Mouse (Mus musculus) Muller cell, postnatal 12 days (primary cell): ENCODE data around the gene Plin4.
"Not testable (repeated sequence)": the region's sequence is repeated elsewhere in the genome, so short reads cannot be mapped to it uniquely, and the experiment has no call there.

Source experiments
- DNase-seq: peaks from one replicate; pipeline ENCODE4 v3.0.0-alpha.2; 2015; ENCODE audit errors: inconsistent ontology term

Gene Plin4

DNA sequence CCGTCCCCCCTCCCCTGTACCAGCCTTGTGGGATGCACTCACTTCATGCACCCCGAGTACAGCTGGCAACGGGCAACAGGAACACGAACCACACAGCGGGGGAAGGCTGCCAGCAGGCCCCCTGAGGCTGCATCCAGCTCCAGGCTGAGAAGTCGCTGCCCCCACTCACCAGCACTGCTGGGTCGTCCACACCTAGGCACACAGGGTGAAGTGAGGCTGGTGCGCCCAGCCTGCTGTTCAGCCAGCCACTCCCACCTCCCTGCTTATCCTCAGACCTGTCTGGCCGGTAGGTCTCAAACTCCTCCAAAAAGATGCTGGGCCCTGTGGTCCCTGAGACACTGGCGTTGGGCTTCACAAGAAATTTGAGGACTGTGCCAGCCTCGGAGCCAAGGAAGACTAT is 16.6 kb upstream of the Plin4 start:
- DNase-seq = no peak

DNA sequence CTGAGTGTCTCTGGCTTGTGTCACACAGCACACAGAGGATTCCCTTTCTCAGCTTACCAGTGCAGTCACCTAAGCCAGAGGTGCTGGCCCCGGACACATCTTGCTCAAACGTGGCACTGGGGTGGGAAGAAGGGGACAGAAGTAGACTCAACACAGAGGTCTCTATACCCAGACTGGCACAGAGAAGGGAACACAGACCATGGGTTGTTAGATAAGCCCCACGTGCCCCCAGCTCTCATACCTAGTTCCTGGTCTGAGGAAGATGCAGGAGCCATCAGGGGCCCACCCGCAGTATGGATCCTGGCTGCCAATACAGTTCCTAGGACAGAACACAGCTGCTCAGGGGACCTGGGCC is 15.7 kb upstream of the Plin4 start:
- DNase-seq = no peak

DNA sequence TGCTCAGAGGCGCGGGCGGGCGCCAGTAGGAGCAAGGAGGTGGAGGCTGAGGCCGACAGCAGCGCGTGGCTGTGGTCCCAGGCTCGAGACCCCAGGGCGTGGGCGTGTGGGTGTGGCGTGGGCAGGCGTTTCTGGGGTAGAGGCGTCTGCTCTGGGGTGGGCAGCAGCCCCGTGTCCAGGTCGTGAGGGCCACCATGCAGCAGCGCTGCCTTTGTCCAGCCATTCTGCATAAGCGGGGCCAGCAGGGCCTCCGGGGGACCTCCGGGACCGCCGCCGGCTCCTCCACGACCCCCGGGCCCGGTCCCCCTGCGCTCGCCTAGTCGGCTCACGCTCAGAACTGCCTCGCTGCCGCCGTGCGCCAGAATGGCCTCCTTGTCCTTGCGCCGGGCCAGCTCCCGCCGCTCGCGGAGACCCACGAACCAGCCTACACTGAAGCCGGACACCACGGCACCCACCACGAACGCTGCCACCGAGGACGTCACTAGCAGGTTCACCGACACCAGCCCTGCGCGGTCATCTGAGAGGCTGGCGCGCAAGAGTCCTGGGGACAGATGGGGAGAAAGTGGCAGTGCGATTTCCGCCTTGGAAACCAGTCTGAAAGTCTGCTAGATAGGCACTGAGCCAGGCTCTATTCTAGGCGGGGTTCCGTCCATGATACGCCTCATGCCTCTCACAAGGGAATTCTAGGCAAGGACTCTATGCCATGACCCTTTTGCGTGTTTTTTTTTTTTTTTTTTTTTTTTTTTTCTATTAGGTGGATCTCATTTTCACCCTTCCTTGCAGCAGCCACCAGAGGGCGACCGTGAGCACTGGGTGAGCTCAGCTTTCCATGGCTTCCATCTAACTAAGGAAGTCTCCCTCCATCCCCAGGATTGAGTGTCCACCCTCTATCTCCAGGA is 15.0 kb upstream of the Plin4 start:
- DNase-seq = peak; percentile 48

DNA sequence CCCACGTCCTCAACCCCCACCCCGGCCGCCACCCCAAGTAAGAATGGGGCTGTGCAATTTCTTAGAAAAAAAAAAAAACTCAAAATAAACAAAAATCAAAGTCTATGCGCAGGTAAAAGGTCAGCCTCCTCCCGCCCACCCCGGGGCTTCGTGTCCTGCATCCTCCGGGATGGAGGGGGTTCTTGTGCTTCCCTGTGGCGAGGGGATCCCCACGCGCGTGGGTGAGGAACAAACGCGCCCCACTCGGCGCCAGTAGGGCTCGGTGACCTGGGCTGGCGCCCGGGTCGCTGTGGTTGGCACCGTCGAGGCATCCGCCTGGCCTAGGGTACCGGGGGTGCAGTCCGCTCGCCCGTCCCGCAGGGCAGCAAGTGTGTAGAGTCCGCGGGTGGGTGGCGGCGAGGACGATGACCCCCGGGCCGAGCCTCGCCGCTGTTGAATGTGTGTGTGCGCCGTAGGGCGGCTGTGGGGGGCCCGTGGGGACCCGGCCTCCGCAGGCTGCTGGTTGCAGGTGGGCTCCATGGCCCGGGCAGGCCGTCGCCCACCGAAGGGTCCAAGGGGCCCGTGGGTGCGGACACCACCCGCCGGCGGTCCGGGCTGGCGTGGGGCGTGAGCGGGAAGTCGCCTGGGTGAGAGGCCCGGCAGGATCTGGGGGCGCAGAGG is 14.2 kb upstream of the Plin4 start:
- DNase-seq = no peak

DNA sequence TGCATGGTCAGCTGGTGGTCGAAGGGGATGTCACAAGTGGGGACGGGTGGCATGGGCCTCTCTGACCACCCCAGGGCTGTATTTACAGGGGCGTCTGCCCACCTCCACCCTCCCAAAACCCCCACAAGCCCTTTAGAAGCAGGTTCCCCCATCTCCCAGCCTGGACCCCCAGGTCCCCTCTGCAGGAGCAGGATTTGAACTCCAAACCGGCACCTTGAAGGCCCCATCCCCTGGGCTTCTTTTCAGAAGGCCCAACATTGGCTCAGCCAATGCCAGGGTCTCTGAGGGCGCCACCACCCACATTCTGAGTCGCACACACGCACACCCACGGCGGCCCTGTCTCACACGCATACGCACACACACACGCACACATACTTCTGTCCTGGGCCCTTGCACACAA is 13.6 kb upstream of the Plin4 start:
- no peak for DNase-seq

DNA sequence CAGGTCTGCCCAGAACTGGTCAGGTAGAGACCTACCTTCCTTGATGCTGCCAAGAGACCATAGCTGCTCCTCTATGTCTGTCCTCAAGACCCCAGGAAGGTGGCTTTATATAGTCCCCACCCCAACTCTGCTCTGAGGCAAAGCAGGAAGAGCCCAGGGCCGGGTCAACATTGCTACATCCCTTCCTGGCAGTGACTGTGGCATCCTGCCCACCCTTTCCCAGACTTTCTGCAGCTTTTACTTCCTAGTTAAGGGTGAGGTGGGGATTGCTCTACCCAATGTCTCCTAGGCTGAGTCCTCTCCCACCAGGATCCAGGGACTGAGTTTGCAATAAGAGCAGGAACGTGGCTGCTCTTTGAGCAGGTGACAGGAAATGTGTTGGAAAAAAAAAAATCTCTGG is 12.2 kb upstream of the Plin4 start, which contains the start of gene Lrg1:
Gene Lrg1 (minus strand): TSS at position 176 of the 400 bp plus-strand sequence.
- DNase-seq = no peak

DNA sequence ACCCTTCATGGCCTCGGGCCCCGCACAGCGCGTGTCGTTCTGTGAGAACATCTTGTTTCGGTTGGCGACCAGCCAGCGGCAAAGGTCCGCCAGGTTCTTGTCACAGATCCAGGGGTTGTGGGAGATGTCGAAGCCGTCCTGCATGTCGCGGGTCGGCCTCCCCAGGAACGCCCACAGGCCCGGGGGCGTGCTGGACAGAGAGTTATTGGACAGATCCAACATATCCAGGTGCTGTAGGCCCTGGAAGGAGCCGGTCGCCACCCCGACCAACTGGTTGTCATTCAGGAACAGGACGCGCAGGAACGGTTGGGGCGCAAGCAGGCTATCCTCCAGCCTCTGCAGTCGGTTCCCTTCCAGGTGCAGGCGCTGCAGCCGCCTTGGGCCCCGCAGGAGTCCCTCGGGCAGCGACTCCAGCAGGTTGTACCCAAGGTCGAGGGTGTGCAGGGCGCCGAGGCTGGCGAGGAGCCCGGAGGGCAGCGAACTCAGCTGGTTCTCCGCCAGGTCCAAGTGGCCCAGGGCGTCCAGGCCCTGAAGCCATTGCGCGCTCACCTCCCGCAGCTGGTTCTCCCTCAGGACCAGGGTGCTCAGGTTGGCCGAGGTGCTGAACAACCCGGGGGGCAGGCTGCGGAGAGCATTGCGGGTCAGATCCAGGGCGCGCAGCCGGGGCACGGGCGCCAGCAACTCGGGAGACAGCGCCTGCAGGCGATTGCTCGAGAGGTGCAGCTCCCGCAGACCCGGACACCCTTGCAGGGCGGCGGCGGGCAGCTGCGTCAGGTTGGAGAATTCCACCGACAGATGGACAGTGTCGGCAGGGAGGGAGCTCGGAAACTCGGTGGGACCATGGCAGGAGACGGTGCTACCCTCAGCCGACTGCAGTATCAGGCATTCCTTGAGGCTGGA is 10.6 kb upstream of the Plin4 start:
- peak; percentile 31 for DNase-seq

DNA sequence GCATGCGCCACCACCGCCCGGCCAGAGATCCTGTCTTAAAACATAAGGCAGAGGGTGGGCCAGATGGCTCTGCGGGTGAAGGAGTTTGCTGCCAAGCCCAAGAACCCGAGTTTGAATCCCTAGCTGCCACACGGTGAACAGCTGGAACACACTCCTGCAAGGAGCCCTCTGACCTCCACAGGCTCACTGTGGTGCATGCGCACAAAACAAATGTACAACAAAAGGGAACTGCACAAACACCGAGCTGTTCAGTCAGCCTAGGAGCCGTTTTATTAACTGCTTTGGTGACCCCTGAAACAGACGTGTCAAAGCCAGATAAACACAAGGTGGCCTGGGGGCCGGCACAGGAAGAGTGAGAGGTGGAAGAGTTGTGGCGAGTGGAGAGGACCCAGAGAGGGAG is 9.8 kb upstream of the Plin4 start:
- DNase-seq = no peak

DNA sequence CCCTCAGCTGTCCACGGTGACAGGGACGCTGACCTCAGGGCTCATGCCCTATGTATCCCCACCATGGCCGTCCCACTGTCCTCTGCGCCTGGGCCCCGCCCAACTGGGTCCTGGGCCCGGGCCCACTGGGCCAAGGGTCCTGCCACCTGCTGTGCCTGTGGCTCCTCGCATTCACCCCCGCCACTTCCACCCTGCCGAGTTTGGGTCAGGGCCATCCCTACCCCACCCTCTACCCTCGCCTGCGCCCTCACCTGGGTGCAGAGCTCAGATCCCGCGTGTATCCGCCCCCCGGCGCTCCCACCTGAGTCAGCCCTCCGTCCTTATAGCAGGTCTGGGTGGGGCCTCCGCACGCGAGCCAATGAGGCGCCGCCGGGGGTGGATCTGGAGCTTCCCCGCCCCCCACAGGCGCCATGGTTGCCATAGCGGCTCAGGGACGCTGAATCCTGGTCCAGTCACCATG is 7.7 kb upstream of the Plin4 start, which contains the start of gene Plin5:
Gene Plin5 (minus strand): TSS at position 346 of the 460 bp plus-strand sequence.
- DNase-seq = peak; percentile 74

DNA sequence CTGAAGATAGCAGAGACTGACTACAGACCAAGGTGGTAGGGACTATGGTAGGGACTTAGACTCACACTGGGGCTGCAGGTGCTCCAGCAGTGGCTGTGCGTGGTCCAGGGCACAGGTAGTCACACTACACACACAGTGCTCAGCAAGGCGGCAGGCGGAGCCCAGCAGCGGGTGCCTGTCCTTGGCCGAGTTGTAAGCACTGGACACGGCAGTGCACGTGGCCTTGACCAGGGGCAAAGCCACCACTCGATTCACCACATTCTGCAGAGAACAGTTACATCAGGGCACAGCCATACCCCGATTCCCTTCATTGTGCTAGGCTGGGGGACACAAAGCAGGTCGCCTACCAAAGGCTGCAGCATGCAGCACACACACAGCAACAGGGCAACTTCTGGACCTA is 6.6 kb upstream of the Plin4 start:
- DNase-seq = no peak

DNA sequence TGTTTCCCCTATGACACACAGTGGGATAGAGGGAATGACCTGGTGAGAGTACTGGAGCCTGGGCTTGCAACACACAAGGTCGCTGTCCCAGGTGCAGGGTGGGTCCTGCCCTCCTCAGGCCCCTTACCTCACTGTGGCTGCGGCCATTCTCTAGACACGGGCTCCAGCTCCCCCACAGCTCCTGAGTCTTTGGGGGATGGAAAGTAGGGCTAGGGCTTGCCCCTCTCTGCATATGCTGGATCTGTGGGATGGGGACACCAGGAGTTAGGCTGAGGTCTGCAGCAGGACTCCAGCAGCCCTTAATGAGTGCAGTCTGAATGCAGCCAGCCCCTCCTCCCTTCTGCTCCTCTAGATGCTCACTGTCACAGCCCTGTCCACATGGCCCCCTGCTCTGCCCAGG is 3.1 kb upstream of the Plin4 start:
- DNase-seq = no peak

DNA sequence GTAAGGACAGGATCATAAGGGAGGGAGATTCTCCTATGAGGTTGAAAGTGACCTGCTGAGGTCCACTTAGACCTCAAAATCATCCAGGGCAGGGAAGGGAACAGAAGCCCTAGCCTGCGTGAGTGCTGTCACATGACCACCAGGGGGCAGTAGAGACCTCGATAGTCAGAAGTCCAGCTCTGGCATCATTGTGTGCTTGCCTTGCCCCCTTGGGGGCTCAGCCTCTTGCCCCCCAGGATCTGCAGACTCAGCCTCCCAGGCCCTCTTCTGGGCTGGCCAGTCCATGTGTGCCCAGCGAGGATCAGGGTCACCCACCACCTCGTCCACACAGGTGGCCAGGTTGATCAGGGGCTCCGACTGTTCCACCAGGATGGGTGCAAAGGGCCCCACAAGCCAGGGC is 2.3 kb upstream of the Plin4 start:
- DNase-seq = no peak

DNA sequence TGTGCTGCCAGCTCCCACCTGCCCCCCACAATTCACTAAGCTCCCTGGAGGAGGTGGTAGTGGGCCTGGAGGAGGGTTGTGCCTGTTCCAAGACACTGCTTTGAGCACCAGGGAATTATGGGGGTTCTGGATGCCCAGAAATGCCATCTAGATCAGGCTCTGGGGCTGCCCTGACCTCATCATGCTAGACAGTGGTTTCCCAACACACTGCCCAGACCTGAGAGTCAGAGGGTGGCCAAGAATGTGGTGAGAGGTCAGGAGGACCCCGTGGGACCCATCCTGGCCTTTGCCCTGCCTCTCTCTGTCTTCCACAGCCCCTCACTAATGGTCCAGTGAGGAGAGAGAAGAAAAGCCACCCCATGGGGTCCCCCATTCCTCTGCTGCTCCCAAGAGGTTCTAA is 1.4 kb upstream of the Plin4 start:
- no peak for DNase-seq

DNA sequence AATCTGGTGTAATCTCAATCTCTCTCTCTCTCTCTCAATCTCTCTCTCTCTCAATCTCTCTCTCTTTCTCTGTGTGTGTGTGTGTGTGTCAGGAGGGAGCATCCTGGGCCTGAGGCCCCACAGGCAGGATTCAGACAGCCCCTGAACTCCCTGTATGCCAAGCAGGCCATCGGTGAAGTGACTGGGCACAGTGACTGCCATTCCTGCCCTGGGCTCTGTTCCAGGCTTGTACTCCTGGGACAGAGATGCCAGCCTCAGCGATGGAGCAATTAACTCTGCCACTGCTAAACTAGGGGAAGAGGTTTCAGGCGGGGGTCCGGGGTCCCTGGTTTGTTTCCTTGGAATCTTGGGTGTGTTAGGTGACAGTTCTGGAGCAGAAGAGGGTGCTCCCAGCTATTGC is 968 bp upstream of the Plin4 start:
- peak; percentile 29 for DNase-seq

DNA sequence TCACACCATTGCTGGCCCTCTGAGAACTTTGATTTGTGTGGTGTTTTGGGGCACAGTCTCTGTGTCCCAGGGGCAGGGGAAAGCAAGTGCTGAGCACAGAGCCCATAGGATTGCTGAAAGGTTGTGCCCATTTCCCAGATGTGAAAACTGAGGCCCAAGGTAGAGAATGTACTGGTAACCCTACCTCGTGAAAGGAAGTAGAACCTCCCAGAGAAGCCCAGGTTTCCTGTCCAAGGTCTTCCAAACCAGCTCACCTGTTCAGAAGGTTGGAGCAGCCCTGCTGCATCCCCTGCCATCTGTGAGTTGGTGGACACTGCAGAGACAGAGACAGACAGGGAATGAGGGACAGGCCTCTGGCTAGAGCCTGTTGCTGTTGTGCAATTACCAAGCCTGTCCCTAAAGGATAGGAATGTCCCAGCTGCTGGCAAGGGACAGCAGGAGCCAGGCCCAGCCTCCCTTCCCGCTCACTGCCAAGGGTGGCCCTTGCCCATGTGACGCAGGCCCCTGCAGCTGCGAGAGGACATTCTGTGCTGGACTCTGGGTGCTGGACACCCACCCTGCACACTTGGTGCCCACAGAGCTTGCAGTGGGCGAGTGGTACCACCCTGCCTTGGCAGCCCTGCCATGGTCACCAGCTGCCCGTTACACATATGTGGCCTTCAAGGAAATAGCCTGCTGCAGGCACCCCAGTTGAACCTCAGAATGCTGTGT is 1.1 kb downstream of the Plin4 start:
- peak; percentile 55 for DNase-seq

DNA sequence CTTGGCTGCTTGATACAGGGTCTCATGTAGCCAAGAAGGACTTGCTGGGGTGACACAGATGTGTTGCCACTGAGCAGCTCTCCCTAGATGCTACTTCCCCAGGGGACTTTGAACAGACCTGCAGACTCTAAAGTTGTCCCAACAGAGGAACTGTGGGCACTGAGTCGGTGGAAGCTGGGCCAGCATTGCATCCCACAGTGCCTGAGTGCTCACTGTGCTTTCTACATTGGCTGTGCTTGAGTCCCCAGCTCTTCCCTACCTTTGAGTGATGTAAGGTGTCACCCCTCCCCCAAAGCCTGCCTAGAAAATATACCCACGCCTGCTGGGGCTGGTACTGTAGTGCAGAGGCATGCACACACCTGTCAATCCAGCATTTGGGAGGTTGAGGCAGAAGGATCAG is 1.9 kb downstream of the Plin4 start:
- DNase-seq = no peak

DNA sequence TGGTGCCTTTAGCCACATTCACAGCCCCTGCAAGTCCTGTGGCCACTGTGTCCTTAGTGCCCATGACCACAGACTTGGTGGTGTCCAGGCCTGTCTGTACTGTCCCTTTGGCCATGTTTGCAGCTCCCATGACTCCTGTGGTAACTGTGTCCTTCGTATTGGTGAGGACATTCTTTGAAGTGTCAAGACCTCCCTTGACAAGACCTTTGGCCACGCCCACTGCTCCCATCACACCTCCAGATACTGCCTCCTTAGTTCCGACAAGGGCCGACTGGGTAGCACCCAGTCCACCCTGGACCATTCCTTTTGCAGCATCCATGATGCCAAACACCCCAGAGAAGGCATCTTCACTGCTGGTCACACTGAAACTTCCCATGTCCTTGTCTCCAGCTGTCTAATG is 2.6 kb downstream of the Plin4 start:
- no peak for DNase-seq

DNA sequence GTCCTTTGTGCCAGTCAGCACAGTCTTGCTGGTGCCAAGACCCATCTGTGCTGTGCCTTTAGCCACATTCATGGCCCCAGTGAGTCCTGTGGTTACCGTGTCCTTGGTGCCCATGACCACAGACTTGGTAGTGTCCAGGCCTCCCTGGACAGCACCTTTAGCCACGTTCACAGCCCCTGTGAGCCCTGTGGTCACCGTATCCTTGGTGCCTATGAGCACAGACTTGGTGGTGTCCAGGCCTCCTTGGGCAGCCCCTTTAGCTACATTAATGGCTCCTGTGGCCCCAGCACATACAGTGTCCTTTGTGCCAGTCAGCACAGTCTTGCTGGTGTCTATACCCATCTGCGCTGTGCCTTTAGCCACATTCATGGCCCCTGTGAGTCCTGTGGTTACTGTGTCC is 3.2 kb downstream of the Plin4 start:
- not testable (repeated sequence) for DNase-seq

DNA sequence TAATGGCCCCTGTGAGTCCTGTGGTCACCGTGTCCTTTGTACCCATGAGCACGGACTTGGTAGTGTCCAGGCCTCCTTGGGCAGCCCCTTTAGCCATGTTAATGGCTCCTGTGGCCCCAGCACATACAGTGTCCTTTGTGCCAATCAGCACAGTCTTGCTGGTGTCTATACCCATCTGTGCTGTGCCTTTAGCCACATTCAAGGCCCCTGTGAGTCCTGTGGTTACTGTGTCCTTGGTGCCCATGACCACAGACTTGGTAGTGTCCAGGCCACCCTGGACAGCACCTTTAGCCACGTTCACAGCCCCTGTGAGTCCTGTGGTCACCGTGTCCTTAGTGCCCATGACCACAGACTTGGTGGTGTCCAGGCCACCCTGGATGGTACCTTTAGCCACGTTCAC is 4.8 kb downstream of the Plin4 start:
- not testable (repeated sequence) for DNase-seq

DNA sequence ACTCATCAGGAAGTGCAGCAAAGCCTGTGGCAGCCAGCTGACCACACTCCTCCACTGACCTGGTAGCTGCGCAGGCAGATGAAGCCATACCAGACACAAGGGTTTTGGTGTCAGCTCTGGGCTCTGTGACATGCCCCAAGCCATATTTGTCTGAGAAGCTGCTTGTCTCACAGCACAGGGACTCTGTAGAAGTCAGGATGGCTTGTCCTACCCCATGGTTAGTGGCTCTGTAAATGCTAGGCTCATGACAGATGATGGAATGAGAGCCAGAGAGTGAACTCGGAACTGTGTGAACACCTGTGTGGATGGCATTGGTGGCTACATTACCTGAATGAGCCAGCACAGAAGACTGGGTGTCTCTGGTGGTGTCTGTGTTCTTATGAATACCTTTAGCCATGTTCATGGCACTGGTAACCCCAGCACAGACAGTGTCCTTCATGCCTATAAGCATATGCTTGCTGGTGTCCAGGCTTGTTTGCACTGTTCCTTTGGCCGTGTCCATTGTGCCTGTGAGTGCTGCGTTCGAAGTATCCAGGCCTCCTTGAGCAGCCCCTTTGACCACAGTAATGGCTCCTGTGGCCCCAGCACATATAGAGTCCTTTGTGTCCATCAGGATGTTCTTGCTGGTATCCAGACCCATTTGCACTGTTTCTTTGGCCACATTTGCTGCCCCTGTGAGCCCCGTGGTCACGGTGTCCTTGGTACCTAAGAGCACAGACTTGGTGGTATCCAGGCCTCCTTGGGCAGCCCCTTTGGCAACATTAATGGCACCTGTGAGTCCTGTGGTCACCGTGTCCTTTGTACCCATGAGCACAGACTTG is 5.9 kb downstream of the Plin4 start:
- no peak for DNase-seq

DNA sequence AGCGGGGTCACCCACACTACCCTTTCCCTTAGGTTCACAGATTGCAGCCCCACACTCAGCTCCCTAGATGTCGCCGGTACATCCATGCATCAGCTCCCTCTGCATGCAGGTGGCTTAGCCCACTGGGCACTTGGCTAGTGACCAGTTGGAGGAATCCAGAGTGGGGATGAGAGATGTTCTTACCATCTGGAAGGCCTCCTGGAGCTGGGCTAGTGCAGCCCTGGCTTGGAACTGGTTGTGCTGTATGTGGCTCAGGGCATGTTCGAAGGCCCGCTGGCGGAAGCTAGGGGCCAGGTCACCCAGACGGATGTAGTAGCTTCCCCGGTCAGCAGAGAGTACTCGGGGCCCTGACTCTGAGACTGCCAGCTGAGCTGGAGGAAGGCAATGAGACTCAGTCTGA is 6.7 kb downstream of the Plin4 start:
- DNase-seq = no peak
